Mouse (Mus musculus) heart, adult 18-20 months (tissue): Measurements from ENCODE around the gene Lrrc71. TPM values are rescaled to one million over a fixed set of nuclear protein-coding genes. Genes with fewer than 3 reads are reported as not detected.
A peak's percentile ranks its signal among the peaks of the same experiment; 100 is the strongest.

Experiments
- DNase-seq, 2 experiments: peaks; one replicate each; pipeline ENCODE4 v3.0.0; 2021 to 2022; ENCODE audit warnings: mixed read lengths in 1 of 2
- long read RNA-seq, 2 experiments: library from polyadenylated mRNA; stranded (forward); transcript quantifications; one replicate each; pipeline ENCODE4 v2.0.0; 2021
- total RNA-seq, 2 experiments: library from RNA; stranded (reverse); gene quantifications; 2 replicates each; pipeline ENCODE4 v1.2.3; 2021

Lrrc71 gene
- under 1 TPM; 0.10 to 0.28 TPM for total RNA-seq
- long read RNA-seq, experiment 1 = 0 reads
- long read RNA-seq, experiment 2 = 0 reads

- no peak for DNase-seq
Measured at GRCm38 (mm10) chr3:87748431-87748830, at the start of gene Lrrc71. Gene Lrrc71, minus strand, starts transcription at chr3:87748625.

GRCm38 (mm10) chr3:87796736-87797334 is 48.4 kb upstream of the Lrrc71 start, which contains the start of gene Insrr:
Gene Insrr, plus strand, starts transcription at chr3:87796951.
- DNase-seq = peak; percentile 51 to 55

GRCm38 (mm10) chr3:87795336-87796277 is 47.2 kb upstream of the Lrrc71 start:
- DNase-seq = peak; percentile 56 to 79

GRCm38 (mm10) chr3:87794922-87795325 is 46.5 kb upstream of the Lrrc71 start, which contains the start of gene Ntrk1:
Gene Ntrk1, minus strand, starts transcription at chr3:87795162.
- no peak for DNase-seq

GRCm38 (mm10) chr3:87789768-87790167 is 41.3 kb upstream of the Lrrc71 start:
- no peak for DNase-seq

- DNase-seq = no peak
Measured at GRCm38 (mm10) chr3:87789248-87789647, 40.8 kb upstream of the Lrrc71 start.

GRCm38 (mm10) chr3:87785626-87786214 is 37.3 kb upstream of the Lrrc71 start:
- no peak for DNase-seq

GRCm38 (mm10) chr3:87785156-87785555 is 36.7 kb upstream of the Lrrc71 start:
- DNase-seq = no peak

GRCm38 (mm10) chr3:87783282-87784023 is 35.0 kb upstream of the Lrrc71 start:
- DNase-seq = no peak

- DNase-seq = no peak
Measured at GRCm38 (mm10) chr3:87779086-87779485, 30.7 kb upstream of the Lrrc71 start.

- no peak for DNase-seq
Measured at GRCm38 (mm10) chr3:87778283-87778682, 29.9 kb upstream of the Lrrc71 start.

- DNase-seq = no peak
Measured at GRCm38 (mm10) chr3:87771088-87771487, 22.7 kb upstream of the Lrrc71 start.

- DNase-seq = peak; percentile 38 to 74
Measured at GRCm38 (mm10) chr3:87770280-87770679, 21.9 kb upstream of the Lrrc71 start.

- no peak for DNase-seq
Measured at GRCm38 (mm10) chr3:87769506-87769905, 21.1 kb upstream of the Lrrc71 start.

GRCm38 (mm10) chr3:87768844-87769243 is 20.4 kb upstream of the Lrrc71 start:
- peak; percentile 92 to 95 for DNase-seq

- DNase-seq = peak in 1 of 2 experiments; percentile 42
Measured at GRCm38 (mm10) chr3:87768431-87768830, 20.0 kb upstream of the Lrrc71 start.

GRCm38 (mm10) chr3:87767764-87768163 is 19.3 kb upstream of the Lrrc71 start:
- DNase-seq = peak; percentile 65 to 79

- DNase-seq = no peak
Measured at GRCm38 (mm10) chr3:87766284-87766667, 17.9 kb upstream of the Lrrc71 start.

- peak; percentile 42 to 60 for DNase-seq
Measured at GRCm38 (mm10) chr3:87765631-87766283, 17.3 kb upstream of the Lrrc71 start.

- DNase-seq = peak; percentile 56 to 79
Measured at GRCm38 (mm10) chr3:87765091-87765490, 16.7 kb upstream of the Lrrc71 start.

GRCm38 (mm10) chr3:87764506-87764905 is 16.1 kb upstream of the Lrrc71 start:
- DNase-seq = peak; percentile 41 to 56
